Mouse (Mus musculus): Measurements from ENCODE around the gene Pogz.

GRCm38 (mm10) chr3:94918845-94919244, 81.5 kb downstream of the Pogz start:
- TF ChIP-seq CTCF (IDR thresholded peaks at IDR 0.05; ENCODE audit: low read depth) (no peak), EP300 (IDR thresholded peaks at IDR 0.05; ENCODE audit: low read depth) (no peak)

All from liver, embryonic 14.5 days (tissue).